Mouse (Mus musculus) intestine, postnatal 0 days (tissue): ENCODE measurements around the gene Atxn1. TPM values are rescaled to one million over a fixed set of nuclear protein-coding genes. Genes with fewer than 3 reads are reported as not detected.

Source experiments
- ATAC-seq: fragments of 200-750 bp; cut with Nextera tagmentation; 2 replicates; pipeline ENCODE4 v1.8.0; 2017; ENCODE audit warnings: mild to moderate bottlenecking, moderate TSS enrichment, moderate library complexity
- H3K27ac ChIP-seq: fragments of 300-500 bp; sonication (generic); 2 replicates; pipeline ENCODE4 v1.5.1; 2014; ENCODE audit warnings: mild to moderate bottlenecking, low read depth, low read length, moderate library complexity
- H3K27me3 ChIP-seq: fragments of 300-500 bp; sonication (generic); replicated peaks from 2 replicates; pipeline ENCODE4 v1.6.1; 2014; ENCODE audit warnings: low read length, mixed read lengths; ENCODE audit not compliant: control insufficient read depth, insufficient read depth
- H3K36me3 ChIP-seq: fragments of 300-500 bp; sonication (generic); 2 replicates; pipeline ENCODE4 v1.6.1; 2014; ENCODE audit warnings: mild to moderate bottlenecking, moderate library complexity; ENCODE audit not compliant: control insufficient read depth, insufficient read depth
- H3K4me1 ChIP-seq: fragments of 300-500 bp; sonication (generic); replicated peaks from 2 replicates; pipeline ENCODE4 v1.6.1; 2014; ENCODE audit warnings: antibody characterized with exemption, low read length, mixed read lengths; ENCODE audit not compliant: control insufficient read depth, insufficient read depth
- H3K4me2 ChIP-seq: fragments of 300-500 bp; sonication (generic); replicated peaks from 2 replicates; pipeline ENCODE4 v1.6.1; 2014; ENCODE audit warnings: low read depth, mild to moderate bottlenecking, moderate library complexity
- H3K4me3 ChIP-seq: fragments of 300-500 bp; sonication (generic); 2 replicates; pipeline ENCODE4 v1.5.1; 2014; ENCODE audit warnings: low read depth, low read length
- H3K9ac ChIP-seq: fragments of 300-500 bp; sonication (generic); 2 replicates; pipeline ENCODE4 v1.6.1; 2014; ENCODE audit warnings: mild to moderate bottlenecking, low read depth, low read length
- H3K9me3 ChIP-seq: fragments of 300-500 bp; sonication (generic); 2 replicates; pipeline ENCODE4 v1.6.1; 2016; ENCODE audit warnings: mixed run types; ENCODE audit not compliant: control insufficient read depth
- CTCF ChIP-seq: sonication (generic); IDR thresholded peaks from 2 replicates; pipeline ENCODE4 v1.5.1; 2016; ENCODE audit warnings: low read depth, mild to moderate bottlenecking, control low read depth, antibody characterized with exemption, moderate library complexity
- WGBS: fragments of 180-500 bp; shearing (Covaris S2); extraction: QIAGEN DNeasy Blood & Tissue Kit; methylation state at CpG from one replicate; pipeline ENCODE4 v1.1.7; 2014; 5-methylcytosine and 5-hydroxymethylcytosine counted together
- polyA plus RNA-seq: library from polyadenylated mRNA; unstranded; fragments of >200 nt; fragmentation: Nextera tagmentation; extraction: Ambion mirVana; gene quantifications from 2 replicates; pipeline ENCODE4 v1.2.1, GENCODE M21; 2015

The Atxn1 gene
- polyA plus RNA-seq, 1 experiment from 2014 or later, result 6.1 TPM

GRCm38 (mm10) chr13:45861885-45862605 lies 102.8 kb downstream of the Atxn1 start:
- Histone ChIP-seq H3K4me2 (no peak overlapping the region), H3K4me1 (no peaks in the 10 kb centered on the region), H3K9ac (no peak overlapping the region), H3K4me3 (no peak overlapping the region), H3K27ac (no peak overlapping the region), H3K9me3 (no peaks in the 10 kb centered on the region), H3K36me3 (no peaks in the 10 kb centered on the region), H3K27me3 (no peaks in the 10 kb centered on the region)
- 69% methylated on average over 13 of the region's 13 CpGs for WGBS
- ATAC-seq, result no peak
- no peak for TF ChIP-seq CTCF

- no peak for TF ChIP-seq CTCF
- H3K4me1 ChIP-seq, result no peaks in the 10 kb centered on the region
- no peaks in the 10 kb centered on the region for H3K36me3 ChIP-seq
- no peak overlapping the region for H3K4me2 ChIP-seq
- no peaks in the 10 kb centered on the region for H3K9me3 ChIP-seq
- ATAC-seq, result no peak
- H3K9ac ChIP-seq, result no peak overlapping the region
- H3K4me3 ChIP-seq, result no peak overlapping the region
- WGBS, result 67% methylated on average over 10 of the region's 10 CpGs
- H3K27ac ChIP-seq, result no peak overlapping the region
- H3K27me3 ChIP-seq, result no peaks in the 10 kb centered on the region
Measured at GRCm38 (mm10) chr13:45861098-45861580, 103.7 kb downstream of the Atxn1 start.

- WGBS, result 55% methylated on average over 12 of the region's 12 CpGs
- Histone ChIP-seq H3K9me3 (no peaks in the 10 kb centered on the region), H3K4me2 (no peak overlapping the region), H3K36me3 (no peaks in the 10 kb centered on the region), H3K4me3 (no peak overlapping the region), H3K27me3 (no peaks in the 10 kb centered on the region), H3K27ac (no peak overlapping the region), H3K4me1 (no peaks in the 10 kb centered on the region), H3K9ac (no peak overlapping the region)
- TF ChIP-seq CTCF, result no peak
- no peak for ATAC-seq
Measured at GRCm38 (mm10) chr13:45859081-45859709, 105.6 kb downstream of the Atxn1 start.

GRCm38 (mm10) chr13:45857416-45857815 lies 107.4 kb downstream of the Atxn1 start:
- no peak for ATAC-seq
- no peak overlapping the region for H3K27ac ChIP-seq
- no peak for TF ChIP-seq CTCF
- no peaks in the 10 kb centered on the region for H3K4me1 ChIP-seq
- 62% methylated on average over 8 of the region's 8 CpGs for WGBS
- H3K4me2 ChIP-seq, result no peak overlapping the region
- no peaks in the 10 kb centered on the region for H3K27me3 ChIP-seq
- H3K9me3 ChIP-seq, result no peaks in the 10 kb centered on the region
- no peaks in the 10 kb centered on the region for H3K36me3 ChIP-seq
- H3K4me3 ChIP-seq, result no peak overlapping the region
- no peak overlapping the region for H3K9ac ChIP-seq

GRCm38 (mm10) chr13:45854531-45854930 lies 110.3 kb downstream of the Atxn1 start:
- no peaks in the 10 kb centered on the region for H3K36me3 ChIP-seq
- H3K27ac ChIP-seq, result no peak overlapping the region
- H3K9me3 ChIP-seq, result no peaks in the 10 kb centered on the region
- H3K4me1 ChIP-seq, result no peaks in the 10 kb centered on the region
- H3K27me3 ChIP-seq, result no peaks in the 10 kb centered on the region
- WGBS, result 73% methylated on average over 5 of the region's 5 CpGs
- no peak for TF ChIP-seq CTCF
- no peak overlapping the region for H3K4me2 ChIP-seq
- ATAC-seq, result no peak
- H3K9ac ChIP-seq, result no peak overlapping the region
- H3K4me3 ChIP-seq, result no peak overlapping the region

GRCm38 (mm10) chr13:45853691-45854090 lies 111.1 kb downstream of the Atxn1 start:
- Histone ChIP-seq H3K9ac (no peak overlapping the region), H3K4me2 (no peak overlapping the region), H3K36me3 (no peaks in the 10 kb centered on the region), H3K27me3 (no peaks in the 10 kb centered on the region), H3K9me3 (no peaks in the 10 kb centered on the region), H3K4me3 (no peak overlapping the region), H3K4me1 (no peaks in the 10 kb centered on the region), H3K27ac (no peak overlapping the region)
- 81% methylated on average over 6 of the region's 6 CpGs for WGBS
- no peak for TF ChIP-seq CTCF
- no peak for ATAC-seq
